Mouse (Mus musculus) right cerebral cortex, postnatal 25 days (tissue): Measurements from ENCODE around the gene Grik3.

Source experiments
- DNase-seq: peaks from one replicate; pipeline ENCODE4 v3.0.0; 2022

Gene Grik3

GRCm38 (mm10) chr4:125730751-125731150 is 240.3 kb downstream of the Grik3 start:
- no peak for DNase-seq

- no peak for DNase-seq
These were observed 246.3 kb downstream of the Grik3 start for GRCm38 (mm10) chr4:125736783-125737182.

- no peak for DNase-seq
These were observed 248.3 kb downstream of the Grik3 start for GRCm38 (mm10) chr4:125738825-125739224.

DNA sequence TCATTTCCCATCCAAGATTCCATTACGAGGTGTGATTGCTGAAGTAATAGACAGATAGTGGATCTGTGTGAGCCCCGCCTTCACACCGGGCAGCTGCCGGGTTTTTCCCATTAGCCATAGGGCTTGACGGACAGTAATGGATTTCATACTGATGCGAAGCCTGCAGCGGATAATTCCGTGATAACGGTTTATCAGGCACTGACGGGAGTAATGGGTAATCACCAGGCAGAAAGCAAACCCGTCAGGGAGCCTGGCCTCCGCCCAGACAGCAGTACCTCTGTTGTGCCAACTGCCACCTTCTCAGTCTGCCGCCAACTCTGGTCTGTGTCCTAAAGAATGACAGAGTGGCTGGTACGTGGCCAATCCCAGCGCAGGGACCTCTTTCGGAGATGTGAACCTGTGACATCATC is 251.7 kb downstream of the Grik3 start:
- no peak for DNase-seq

DNA sequence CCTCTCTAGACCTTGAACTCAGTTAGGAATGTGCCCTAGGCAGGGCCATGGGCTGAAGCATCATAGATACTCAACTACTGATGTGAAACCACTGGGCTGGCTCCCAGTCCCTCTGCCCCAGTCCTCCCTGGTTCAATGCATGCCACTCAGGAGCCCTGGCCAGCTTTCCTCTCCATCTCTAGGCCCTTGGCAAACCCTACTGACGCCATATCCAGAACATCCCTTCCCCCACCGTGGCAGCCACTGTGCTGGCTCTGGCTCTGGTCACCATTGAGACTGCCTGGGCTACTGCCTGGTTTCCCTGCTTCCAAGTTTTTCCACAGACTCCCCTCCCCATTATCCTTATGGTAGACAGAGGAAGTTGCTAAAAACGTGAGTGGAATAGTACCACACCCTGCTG is 255.4 kb downstream of the Grik3 start:
- no peak for DNase-seq

- DNase-seq = no peak
These were observed 265.9 kb downstream of the Grik3 start for GRCm38 (mm10) chr4:125756393-125756792.

DNA sequence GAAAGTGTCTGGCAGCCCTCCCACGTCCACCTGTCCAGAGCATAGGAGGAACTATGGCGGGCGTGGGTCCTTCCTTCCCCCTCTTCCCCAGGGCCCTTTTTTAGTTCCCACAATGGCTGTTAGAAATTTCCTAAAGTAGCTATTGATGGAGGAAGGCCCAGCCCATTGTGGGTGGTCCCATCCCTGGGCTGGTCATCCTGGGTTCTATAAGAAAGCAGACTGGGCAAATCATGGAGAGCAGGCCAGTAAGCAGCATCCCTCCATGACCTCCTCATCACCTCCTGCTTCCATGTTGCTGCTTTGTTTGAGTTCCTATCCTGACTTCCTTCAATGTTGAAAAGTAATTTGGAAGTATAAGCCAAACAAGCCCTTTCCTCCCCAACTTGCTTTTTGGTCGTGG is 269.8 kb downstream of the Grik3 start:
- no peak for DNase-seq

- DNase-seq = no peak
These were observed 272.6 kb downstream of the Grik3 start for GRCm38 (mm10) chr4:125763056-125763455.
